Mouse (Mus musculus) kidney, postnatal 10 days (tissue): ENCODE results near the gene Tsc2.
A peak's percentile ranks its signal among the peaks of the same experiment; 100 is the strongest.
"Not testable (repeated sequence)": the region's sequence is repeated elsewhere in the genome, so short reads cannot be mapped to it uniquely, and the experiment has no call there.

ENCODE experiments used
- DNase-seq: peaks from one replicate; pipeline ENCODE4 v3.0.0; 2021; ENCODE audit warnings: mixed read lengths

The Tsc2 gene

DNA sequence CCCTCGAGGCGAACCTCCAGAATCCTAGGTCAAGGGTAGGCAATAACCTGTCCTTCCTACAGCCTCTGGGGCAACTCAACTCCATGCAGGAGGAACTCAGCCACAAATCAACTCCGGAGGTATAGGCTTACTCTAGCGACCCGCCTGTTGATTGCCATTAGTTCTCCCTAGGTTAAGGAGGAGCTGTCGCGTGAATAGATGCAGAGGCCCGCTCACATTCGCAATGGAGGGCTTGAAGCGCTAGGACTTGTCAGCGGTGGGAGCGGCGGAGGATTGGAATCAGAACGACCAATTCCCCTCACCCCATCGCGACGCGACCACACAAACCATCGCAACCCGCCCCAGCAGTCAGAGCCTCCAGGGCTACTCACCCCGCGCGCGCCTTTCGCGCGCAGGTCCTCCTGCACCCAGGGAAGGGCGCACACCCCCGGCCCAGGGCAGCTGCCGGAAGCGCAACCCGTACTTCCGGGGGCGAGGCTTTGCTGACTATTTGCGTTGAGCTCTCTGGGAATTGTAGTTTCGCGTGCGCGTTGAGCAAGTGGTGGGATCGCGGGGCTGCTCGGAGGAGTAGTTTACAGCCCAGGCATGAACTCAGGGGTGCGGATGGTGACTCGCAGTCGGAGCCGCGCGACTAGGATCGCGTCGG is at the start of gene Tsc2, which contains the start of gene Nthl1:
Gene Tsc2, minus strand, starts transcription at position 464 of the 646 bp plus-strand sequence.
Gene Nthl1, plus strand, starts transcription at position 514 of the 646 bp plus-strand sequence.
- DNase-seq: peak; percentile 91

DNA sequence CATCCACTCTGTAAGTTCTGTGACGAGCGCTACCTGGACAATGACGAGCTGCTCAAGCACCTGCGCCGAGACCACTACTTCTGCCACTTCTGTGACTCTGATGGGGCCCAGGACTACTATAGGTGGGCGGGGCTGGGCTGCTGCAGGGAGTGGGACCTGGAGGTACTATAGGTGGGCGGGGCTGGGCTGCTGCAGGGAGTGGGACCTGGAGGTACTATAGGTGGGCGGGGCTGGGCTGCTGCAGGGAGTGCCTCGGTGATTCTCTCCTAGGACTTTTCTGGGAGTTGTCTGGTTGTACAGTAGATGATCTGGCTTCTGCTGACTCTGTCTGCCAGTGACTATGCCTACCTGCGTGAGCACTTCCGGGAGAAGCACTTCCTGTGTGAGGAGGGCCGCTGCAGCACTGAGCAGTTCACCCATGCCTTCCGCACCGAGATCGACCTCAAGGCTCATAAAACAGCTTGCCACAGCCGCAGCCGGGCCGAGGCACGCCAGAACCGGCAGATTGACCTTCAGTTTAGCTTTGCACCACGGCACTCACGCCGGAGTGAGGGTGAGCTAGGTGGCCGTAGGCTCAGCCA is 45.2 kb upstream of the Tsc2 start:
- no peak for DNase-seq

DNA sequence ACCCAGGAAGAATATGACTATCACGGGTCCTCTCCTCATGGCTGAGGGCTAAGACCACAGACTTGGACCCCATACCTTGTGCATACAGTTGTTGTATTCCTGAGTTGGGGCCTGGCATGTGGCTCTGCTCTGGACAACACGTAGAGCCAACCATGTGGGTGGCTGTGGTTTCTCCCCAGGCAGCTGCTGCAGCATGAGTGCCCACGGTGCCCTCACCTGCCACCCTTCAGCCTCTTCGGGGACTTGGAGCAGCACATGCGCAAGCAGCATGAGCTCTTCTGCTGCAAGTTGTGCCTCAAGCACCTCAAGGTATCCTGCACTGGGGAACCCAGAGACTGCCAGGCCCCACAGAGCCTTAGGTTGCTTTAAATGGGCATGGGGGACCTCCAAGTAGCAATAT is 44.4 kb upstream of the Tsc2 start:
- no peak for DNase-seq

DNA sequence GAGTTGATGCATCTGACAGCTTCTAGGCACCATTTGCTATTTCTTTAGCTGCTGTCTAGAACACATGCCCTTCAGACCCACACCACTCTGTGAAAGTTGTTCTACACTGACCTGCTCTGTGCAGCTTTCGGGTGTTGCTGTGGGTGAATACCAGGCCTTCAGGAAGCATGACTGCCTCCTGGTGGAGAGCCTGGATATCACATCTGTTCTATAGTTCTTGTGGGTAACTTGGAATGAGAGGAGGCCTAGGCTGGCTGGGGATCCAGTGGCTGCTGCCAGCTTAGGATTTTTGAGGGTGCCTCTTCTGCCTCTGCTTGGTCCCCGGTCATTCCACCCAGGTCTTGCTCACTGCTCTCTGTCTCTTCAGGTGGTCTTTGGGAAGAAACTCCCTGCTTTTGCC is 43.8 kb upstream of the Tsc2 start:
- peak; percentile 82 for DNase-seq

DNA sequence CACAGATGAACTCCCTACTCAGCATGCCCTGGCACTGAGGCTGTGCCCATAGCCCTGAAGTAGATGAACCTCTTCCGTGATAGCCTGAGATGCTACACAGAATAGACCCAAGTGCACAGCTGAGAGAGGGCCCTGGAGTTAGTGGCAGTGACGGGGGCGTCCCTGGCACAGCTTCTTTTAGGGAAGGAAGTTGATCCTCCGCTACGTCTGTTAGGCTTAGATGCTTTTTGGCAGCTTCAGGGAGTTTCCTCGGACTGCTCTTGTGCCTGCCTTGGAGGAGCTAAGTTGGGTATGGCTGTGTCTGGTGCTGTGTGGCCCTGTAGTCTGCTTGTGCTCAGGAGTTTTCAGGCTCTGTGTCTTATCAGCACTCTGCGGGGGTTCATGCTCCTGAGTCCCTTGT is 41.8 kb upstream of the Tsc2 start:
- DNase-seq: no peak

DNA sequence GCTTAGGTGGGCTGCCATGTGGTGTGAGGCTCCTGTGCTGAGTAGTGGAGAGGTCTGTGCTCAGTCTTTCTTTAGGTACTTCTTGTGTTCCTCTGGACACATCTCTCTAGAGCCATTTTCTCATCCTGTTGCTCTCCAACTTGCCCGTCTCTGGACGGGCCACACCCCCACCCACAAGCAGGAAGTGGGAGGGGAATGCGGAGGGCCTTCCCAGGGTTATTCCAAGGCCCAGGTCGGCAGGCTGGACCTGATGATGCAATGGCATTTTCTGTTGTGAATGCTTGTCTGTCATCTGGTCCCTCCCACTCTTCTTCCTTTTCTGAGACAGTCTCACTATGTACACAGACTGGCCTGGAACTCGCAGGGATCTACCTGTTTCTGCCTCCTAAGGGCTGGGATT is 39.7 kb upstream of the Tsc2 start:
- DNase-seq: peak; percentile 68

DNA sequence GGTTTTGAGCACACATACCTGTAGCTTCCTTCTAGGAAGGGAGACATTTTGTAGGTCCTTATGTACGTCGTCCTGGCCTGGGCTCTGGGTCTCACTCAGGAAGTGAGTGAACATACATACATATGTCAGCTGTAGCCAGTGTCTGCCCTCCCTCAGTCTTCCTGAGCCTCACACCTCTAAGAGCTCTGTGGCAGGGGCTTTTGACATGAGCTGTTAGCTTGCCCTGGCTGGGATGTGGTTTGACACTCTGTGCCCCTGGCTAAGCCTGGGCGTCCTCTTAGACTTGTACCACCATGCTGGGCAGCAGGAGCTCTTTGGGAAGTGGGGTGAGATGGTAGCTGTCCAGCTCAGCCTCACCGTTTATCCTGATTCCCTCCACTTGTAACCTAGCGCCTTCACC is 38.9 kb upstream of the Tsc2 start:
- no peak for DNase-seq

DNA sequence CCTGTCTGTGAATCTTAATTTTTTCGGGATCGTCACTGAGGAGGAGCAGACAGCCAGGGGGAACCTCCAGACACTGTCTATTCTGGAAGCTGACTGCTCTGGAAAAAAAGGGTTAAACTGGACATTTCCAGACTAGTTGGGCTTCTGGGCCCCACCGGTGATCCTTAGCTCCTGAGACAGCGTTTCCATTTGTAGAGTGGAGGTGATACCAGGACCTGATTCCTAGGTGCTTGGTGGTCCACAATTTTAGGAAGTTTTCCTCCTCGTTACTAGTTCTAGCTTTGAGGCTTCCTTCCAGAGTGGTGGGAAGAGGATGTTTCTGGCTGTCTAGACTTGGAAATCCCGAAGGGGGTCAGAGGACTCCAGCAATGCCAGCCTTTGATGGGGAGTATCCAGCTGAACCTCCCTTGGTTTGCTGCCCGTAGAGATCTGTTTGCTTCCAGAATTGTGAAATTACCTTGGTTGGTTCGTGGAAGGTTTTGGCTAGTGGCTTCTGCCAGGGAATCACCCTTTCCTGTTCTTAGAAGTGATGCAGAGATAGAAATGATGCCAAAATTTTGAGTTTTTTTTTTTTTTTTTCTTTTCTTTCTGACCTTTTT is 37.9 kb upstream of the Tsc2 start:
- no peak for DNase-seq

DNA sequence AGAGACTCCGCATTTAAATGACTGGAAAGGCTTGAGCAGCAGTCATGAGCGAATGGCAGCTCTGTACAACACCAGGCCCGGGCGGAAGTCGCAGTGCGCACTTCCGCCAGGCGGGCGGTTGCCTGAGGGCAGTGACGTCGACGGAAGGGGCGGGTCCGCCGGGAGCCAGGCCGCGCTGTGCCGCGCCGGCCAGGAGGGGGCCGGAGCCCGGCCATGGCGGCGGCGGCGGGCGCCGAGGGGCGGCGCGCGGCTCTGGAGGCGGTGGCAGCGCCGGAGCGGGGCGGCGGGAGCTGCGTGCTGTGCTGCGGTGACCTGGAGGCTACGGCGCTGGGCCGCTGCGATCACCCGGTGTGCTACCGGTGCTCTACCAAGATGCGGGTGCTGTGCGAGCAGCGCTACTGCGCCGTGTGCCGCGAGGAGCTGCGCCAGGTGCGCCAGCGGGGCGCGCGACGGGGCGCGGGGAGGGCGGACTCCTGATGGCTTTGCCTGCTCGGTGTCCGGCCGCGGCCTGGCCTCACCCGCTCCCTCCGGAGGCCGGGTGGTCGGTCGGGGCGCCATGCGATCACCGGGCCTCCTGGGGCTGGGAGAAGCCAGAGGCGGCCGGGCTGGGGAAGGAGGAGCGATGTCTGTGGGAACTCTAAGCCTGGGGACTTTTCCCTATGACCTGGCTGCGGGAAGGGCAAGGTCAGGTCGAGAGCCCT is 37.3 kb upstream of the Tsc2 start, which contains the start of gene Zfp598:
Gene Zfp598, plus strand, starts transcription at position 143 of the 701 bp plus-strand sequence.
- DNase-seq: peak; percentile 98

DNA sequence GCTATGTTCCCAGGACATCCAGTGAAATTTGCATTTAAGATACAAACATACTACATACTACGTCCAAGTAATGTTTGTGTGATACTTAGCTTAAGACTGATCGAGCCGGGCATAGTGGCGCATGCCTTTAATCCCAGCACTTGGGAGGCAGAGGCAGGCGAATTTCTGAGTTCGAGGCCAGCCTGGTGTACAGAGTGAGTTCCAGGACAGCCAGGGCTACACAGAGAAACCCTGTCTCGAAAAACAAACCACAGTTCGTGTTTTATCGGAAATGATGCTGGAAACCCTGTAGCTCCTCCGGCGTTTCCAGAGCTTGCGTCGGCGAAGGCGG is 36.7 kb upstream of the Tsc2 start:
- not testable (repeated sequence) for DNase-seq

DNA sequence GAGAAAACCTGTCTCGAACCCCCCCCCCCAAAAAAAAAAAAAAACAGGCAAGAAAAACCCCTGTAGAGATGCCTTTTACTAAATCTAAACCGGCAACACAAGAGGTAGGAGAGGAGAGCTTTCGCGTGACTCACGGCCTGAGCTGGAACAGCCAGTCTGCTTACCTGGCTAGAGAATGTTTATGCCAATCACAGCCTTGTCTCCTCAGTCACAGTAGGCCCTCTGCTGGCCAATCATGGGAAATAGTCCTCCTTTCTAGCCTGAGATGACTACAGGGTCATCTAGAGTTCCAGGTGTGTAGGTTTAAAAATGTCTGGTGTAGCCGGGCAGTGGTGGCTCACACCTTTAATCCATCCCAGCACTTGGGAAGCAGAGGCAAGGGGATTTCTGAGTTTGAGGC is 35.0 kb upstream of the Tsc2 start:
- DNase-seq: peak; percentile 80

DNA sequence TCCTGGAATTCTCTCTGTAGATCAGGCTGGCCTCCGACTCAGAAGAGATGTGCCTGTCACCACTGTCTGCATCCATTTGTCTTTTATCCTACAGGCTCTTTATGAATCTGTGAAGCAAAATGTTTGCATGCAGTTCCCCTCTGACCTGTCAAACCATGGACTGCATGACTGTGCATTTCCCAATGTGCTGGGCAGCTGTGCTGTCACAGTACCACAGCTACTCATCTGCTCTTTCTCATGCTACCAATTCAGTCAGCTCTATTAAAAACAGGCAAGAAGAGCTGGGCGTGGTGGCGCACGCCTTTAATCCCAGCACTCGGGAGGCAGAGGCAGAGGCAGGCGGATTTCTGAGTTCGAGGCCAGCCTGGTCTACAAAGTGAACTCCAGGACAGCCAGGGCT is 34.6 kb upstream of the Tsc2 start:
- not testable (repeated sequence) for DNase-seq

DNA sequence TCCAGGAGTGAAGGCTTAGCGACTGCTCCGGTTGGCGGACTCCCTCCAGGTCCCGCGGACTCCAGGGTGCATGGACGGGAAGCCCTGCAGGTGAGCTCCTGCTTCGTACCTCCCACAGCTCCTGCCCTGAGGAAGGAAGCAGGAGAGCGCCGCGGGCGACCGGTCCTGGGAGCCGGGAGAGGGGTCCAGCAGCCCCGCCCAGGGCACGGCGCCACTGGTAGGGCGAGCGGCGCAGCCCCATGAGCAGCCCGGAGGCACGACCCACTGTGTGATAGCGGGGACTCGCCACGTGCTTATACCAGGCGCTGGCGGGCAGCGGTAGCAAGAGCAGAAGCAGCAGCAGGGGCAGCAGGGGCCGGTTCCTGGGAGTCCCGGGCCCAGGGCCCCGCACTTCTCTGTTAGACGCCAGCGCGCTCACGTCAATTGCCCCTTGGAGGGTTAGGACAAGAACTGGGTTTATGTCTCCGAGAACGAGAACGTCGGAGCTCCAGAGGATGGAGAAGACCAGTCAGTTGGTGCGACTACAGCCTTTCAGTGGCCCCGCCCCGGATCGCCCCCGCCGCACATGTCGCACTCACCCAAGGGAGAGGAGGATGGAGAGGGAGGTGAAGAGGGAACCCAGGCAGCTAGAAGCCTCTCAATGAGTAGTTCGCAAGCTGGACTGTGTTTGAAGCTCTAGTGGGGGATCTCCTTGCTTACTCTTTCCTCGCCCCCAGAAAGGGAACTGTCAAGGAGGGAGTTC is 25.8 kb upstream of the Tsc2 start, which contains the start of gene Npw:
Gene Npw, minus strand, starts transcription at position 441 of the 742 bp plus-strand sequence.
- peak; percentile 48 for DNase-seq

DNA sequence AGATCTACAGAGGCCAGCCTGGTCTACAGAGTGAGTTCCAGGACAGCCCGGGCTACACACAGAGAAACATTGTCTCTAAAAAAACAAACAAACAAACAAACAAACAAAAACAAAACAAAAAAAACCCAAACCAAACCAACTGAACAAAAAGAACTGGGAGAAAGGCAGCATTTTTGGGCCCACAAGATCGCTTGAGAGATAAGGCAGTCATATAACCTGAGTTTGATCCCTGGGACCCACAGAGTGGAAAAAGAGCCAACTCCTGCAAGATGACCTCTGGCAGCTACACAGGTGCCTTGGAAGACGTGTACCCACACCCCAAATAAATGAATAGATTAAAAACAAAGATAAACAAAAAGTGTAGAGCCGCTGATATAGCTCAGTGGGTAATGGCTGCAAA is 22.5 kb upstream of the Tsc2 start:
- DNase-seq: no peak

DNA sequence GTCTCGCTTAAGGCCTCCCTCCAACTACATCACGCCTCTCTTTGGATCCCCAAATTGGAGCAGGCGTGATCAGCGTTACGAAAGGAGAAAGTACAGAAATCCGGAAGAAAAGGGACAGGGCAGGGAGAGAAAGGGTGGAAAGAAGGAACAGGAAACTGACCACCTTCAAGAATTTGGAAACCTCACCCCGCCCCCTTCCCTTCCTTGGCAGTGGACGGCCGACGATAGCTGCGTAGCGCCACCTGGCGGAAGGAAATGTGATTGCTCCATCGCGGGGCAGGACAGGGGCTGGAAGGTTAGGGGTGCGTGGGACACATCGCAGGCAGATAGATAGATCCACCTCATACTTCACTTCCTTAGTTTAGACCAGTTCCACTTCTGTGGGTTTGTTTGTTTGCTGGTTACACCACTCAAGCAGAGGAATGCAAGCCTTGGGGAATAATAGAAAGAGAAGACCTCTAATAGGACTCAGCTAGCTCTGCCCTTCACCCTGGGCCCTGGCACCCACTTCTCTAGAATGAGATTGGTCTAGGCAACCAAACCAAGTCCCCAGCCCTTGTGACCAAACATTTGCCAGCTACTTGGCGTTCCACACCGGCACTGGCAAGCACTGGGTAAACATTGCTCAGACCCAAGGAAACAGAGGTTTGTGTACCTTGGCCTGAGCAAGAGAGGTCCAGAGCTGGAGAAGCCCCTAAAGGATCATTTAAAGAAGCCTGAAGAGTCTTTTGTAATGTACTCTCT is 21.7 kb upstream of the Tsc2 start:
- DNase-seq: peak; percentile 91

DNA sequence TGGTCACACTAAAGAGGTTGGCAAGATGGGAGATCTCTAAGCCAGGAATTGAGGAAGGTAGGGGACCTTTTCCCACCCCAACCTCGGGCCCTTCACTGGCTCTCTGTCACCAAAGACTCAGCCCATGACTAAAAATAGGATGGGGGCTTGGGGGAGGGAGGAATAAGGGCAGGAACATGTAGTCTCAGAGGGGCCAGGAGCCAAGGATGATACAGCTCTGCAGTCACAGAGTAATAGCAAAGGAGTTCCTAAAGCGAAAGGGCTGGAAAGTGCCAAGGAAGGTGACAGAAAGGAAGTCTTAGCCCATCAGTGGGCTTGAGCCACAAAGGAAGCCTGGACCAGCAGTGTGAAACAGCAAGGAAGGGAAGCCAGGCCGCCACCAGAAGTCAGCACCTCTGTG is 19.4 kb upstream of the Tsc2 start:
- DNase-seq: no peak

DNA sequence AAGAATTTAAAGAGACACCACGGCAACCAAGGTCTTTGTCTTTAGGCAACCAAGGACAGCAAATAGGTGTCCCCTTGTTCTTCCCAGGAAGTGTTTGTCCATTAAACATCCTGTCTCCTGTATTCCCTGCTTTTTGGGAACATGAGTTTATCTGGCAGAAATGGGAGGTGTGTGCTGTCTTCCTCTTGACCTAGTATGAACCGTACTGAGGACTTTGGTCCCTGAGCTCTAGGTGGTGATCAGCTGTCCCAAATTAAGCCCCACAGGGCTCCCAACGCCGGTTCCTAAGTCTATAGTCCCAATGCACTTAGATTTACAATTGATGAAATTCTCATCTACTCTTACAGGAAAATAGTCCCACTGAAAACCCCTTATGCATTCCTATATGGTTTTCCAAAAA is 18.3 kb upstream of the Tsc2 start:
- no peak for DNase-seq

DNA sequence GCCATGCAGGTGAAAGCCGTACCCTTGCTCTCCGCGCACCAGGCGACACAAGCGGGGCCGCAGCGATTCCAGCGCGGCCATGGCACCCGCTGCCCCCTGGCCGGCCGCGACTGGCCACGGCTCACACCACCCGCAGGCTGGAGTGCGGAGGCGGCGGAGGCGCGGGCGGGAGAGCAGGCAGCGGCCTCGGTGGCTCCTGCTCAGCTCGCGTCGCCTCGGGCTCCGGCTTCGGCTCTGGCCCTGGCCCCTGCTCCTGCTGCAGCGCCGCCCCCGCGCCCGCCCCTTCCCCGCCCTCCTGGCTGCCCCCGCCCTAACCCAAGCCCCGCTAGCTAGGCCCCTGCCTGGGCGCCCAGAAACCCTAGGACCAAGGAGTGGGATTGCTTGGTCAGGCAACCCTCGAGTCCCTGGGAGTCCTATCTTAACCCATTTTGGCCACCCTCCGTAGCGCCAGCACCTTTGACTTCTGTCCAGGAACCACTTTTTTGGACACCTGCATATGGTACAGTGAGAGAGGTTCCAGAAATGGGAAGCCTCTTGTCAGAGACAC is 17.7 kb upstream of the Tsc2 start, which contains the start of gene Slc9a3r2:
Gene Slc9a3r2, minus strand, starts transcription at position 258 of the 547 bp plus-strand sequence.
- DNase-seq: peak; percentile 87

DNA sequence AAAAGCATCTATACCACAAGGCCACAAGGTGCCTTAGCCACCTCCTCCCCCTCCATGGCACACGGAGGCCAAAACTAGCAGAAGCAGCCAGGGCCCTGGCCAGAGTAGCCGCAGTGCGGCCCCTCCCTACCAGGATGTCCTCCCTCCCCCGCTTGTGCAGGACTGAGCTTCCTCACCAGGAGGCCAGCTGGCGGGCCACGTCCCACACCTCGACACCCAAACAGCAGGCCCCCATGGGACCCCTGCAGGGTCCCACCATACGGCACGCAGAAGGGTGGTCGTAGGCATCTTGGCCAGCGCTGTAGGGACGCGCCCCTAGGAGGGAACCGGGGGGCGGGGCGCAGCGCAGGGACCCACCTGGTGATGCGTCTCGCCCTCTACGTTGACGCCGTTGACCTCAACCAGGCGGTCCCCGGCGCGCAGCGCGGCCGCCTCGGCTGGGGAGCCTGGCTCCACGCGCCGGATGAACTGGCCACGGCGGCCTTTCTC is 17.2 kb upstream of the Tsc2 start:
- DNase-seq: peak; percentile 82

DNA sequence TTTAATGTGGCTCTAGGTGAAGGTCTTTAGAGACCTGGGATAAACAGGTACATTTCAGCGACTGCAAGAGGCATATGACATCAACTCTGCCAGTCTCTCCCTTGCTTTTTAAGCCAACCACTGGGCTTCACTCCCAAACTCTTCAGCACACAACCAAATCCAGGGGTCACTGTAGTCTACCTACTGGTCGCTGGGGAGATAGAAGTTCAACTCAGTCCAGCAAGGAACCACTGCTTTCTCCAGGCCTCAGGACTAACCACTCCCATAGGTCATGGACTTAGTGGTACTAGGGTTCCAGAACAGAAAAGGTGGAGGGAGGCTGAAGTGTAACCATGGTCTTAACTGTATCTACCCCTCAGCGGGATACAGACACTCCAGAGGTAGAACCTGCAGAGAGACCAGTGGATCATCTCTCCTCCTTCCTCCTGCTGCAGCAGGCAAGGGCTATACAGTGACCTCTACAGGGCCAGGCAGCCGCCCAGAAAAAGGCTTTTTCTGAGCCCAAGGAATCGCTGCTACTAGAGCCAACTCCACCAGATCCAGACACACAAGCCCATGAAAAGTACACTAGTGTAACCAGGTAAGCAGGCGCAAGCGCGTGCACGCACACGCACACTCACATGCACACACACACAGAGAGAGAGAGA is 16.4 kb upstream of the Tsc2 start:
- peak; percentile 43 for DNase-seq

DNA sequence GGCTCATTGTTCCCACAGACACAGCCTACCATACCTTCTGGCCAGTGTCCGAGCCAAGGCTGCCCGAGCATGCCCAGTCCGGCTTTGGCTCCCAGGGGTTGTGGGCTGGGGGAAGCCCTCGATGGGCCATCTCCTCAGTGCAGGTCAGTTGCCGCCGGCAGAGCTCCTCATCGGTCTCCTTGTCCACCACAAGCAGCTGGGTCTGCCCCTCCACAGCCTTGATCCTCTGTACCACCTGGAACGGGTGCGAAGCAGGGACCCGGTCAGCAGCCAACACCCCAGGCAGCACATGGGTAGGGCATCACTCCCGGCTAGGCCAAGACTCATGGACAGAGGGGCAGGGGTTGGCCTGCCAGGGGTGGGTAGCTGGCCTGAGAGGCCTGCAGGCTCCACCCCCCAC is 15.1 kb upstream of the Tsc2 start:
- peak; percentile 35 for DNase-seq
